In genomic region chr7:134711576-134711975, GRCm38 (mm10) we compare ENCODE assay signal across 25 mouse cellular contexts. TPM values are rescaled to one million over a fixed set of nuclear protein-coding genes. Genes with fewer than 3 reads are reported as not detected.
DNase-seq lines count a peak whose midpoint lies in the region; ATAC-seq and TF ChIP-seq lines count a peak whose summit lies in the region.
"Had no signal": no experiment of that assay in that cellular context is flagged by ENCODE, and none has a peak within 500 bp of the region (broad histone marks: within the 10 kb centered on the region; RNA-seq: fewer than 3 reads in every experiment).

No protein-coding gene starts in this region.

- no peak for TF ChIP-seq EP300 in liver, embryonic 14.5 days (IDR thresholded peaks at IDR 0.05; ENCODE audit: low read depth)

- H3K4me3 ChIP-seq in hindbrain, postnatal 0 days (ENCODE audit: low read length): no peak overlapping the region
- H3K4me3 ChIP-seq in hindbrain, embryonic 11.5 days (ENCODE audit: low read depth, low read length): no peak overlapping the region
- H3K4me3 ChIP-seq in liver, embryonic 14.5 days (ENCODE audit: insufficient read depth in 1 of 2, low read depth in 2 of 2, low read length in 2 of 2): no peak overlapping the region
- H3K4me3 ChIP-seq: forebrain, embryonic 15.5 days; limb, embryonic 12.5 days; neural tube, embryonic 15.5 days had no signal

- no peak for DNase-seq in hindbrain, postnatal 0 days (ENCODE audit: low spot score)
- no peak for DNase-seq in hindbrain, embryonic 11.5 days (ENCODE audit: low spot score)
- DNase-seq in liver, embryonic 14.5 days (ENCODE audit: low read depth in 3 of 3, low spot score in 3 of 3): no peak
- DNase-seq in liver (no peak), ES-CJ7 (ENCODE audit: low read depth, low spot score) (peak; percentile 22)
- DNase-seq in adrenal gland, adult 18-20 months (ENCODE audit: low spot score in 2 of 2): no peak
- DNase-seq: adrenal gland, postnatal 10 days; cerebellum, adult 9-11 months; embryo, embryonic 11 days; gastrocnemius, postnatal 36 days; heart, postnatal 14 days; kidney, postnatal 14 days; lung, adult 18-20 months; midbrain, embryonic 14.5 days; right cerebral cortex, postnatal 14 days; spleen, adult 18-20 months; thymus, adult 18-20 months had no signal

- H3K27ac ChIP-seq in hindbrain, postnatal 0 days: no peak overlapping the region
- H3K27ac ChIP-seq in hindbrain, embryonic 11.5 days (ENCODE audit: low read depth, low read length): no peak overlapping the region
- H3K27ac ChIP-seq in liver, embryonic 14.5 days: no peak overlapping the region
- H3K27ac ChIP-seq: forebrain, embryonic 15.5 days; hindbrain, embryonic 14.5 days; limb, embryonic 12.5 days; macrophage; neural tube, embryonic 15.5 days had no signal

- 100% methylated on average over 1 of the region's 1 CpGs for WGBS in hindbrain, postnatal 0 days
- WGBS in hindbrain, embryonic 11.5 days: 88% methylated on average over 1 of the region's 1 CpGs
- 64% methylated on average over 1 of the region's 1 CpGs for WGBS in liver, embryonic 14.5 days (ENCODE audit: insufficient replicate concordance)

- H3K9ac ChIP-seq in hindbrain, postnatal 0 days (replicated peaks; ENCODE audit: low read length): no peak overlapping the region
- no peak overlapping the region for H3K9ac ChIP-seq in hindbrain, embryonic 11.5 days (ENCODE audit: low read depth, low read length)
- no peak overlapping the region for H3K9ac ChIP-seq in liver, embryonic 14.5 days (replicated peaks)
- H3K9ac ChIP-seq: forebrain, embryonic 15.5 days; hindbrain, embryonic 14.5 days; limb, embryonic 12.5 days; neural tube, embryonic 15.5 days had no signal

- H3K4me2 ChIP-seq in hindbrain, postnatal 0 days (ENCODE audit: low read depth, low read length): no peak overlapping the region
- no peak overlapping the region for H3K4me2 ChIP-seq in hindbrain, embryonic 11.5 days (replicated peaks; ENCODE audit: low read depth, low read length)
- no peak overlapping the region for H3K4me2 ChIP-seq in liver, embryonic 14.5 days (ENCODE audit: low read depth)
- H3K4me2 ChIP-seq: forebrain, embryonic 15.5 days; heart, embryonic 11.5 days; hindbrain, embryonic 14.5 days; limb, embryonic 12.5 days; neural tube, embryonic 15.5 days had no signal

- TF ChIP-seq CTCF in hindbrain, postnatal 0 days (IDR thresholded peaks at IDR 0.05; ENCODE audit: low read depth): peak; percentile 37
- TF ChIP-seq CTCF in liver, embryonic 14.5 days (IDR thresholded peaks at IDR 0.05; ENCODE audit: low read depth): peak; percentile 24; the same call in 1 of the 2 replicates

- no peaks in the 10 kb centered on the region for H3K9me3 ChIP-seq in hindbrain, postnatal 0 days (ENCODE audit: low read length)
- no peaks in the 10 kb centered on the region for H3K9me3 ChIP-seq in hindbrain, embryonic 11.5 days (ENCODE audit: control insufficient read depth, low read length)
- H3K9me3 ChIP-seq in liver, embryonic 14.5 days (ENCODE audit: control insufficient read depth, low read length): no peaks in the 10 kb centered on the region
- H3K9me3 ChIP-seq: forebrain, embryonic 15.5 days; limb, embryonic 12.5 days; neural tube, embryonic 15.5 days had no signal

- no peaks in the 10 kb centered on the region; the same call in 1 of the 2 replicates for H3K4me1 ChIP-seq in hindbrain, postnatal 0 days (ENCODE audit: insufficient read depth, low read length)
- H3K4me1 ChIP-seq in hindbrain, embryonic 11.5 days (replicated peaks; ENCODE audit: control insufficient read depth, insufficient read depth, low read length): no peaks in the 10 kb centered on the region
- H3K4me1 ChIP-seq in liver, embryonic 14.5 days (replicated peaks; ENCODE audit: control insufficient read depth in 2 of 2, insufficient read depth in 2 of 2, low read length in 1 of 2): no peaks in the 10 kb centered on the region

- ATAC-seq in hindbrain, postnatal 0 days: no peak
- ATAC-seq in hindbrain, embryonic 11.5 days (ENCODE audit: low FRiP score): no peak
- ATAC-seq in liver, embryonic 14.5 days (ENCODE audit: insufficient read depth): no peak
- ATAC-seq in granulocyte monocyte progenitor cell, adult 5-6 weeks (replicated peaks; ENCODE audit: poor library complexity, severe bottlenecking): peak; percentile 48
- ATAC-seq: forebrain, embryonic 15.5 days; intestine, embryonic 16.5 days had no signal

- H3K36me3 ChIP-seq in hindbrain, postnatal 0 days (ENCODE audit: insufficient read depth, low read length): no peaks in the 10 kb centered on the region
- H3K36me3 ChIP-seq in hindbrain, embryonic 11.5 days (ENCODE audit: control insufficient read depth, insufficient read depth, low read length): no peaks in the 10 kb centered on the region
- H3K36me3 ChIP-seq in liver, embryonic 14.5 days (replicated peaks; ENCODE audit: control insufficient read depth, insufficient read depth, low read depth): no peaks in the 10 kb centered on the region
- H3K36me3 ChIP-seq: forebrain, embryonic 15.5 days; neural tube, embryonic 15.5 days had no signal

- no peaks in the 10 kb centered on the region for H3K27me3 ChIP-seq in hindbrain, postnatal 0 days (ENCODE audit: insufficient read depth, low read length)
- no peaks in the 10 kb centered on the region for H3K27me3 ChIP-seq in hindbrain, embryonic 11.5 days (ENCODE audit: control insufficient read depth, insufficient read depth, low read length)
- no peaks in the 10 kb centered on the region for H3K27me3 ChIP-seq in liver, embryonic 14.5 days (ENCODE audit: control insufficient read depth, insufficient read depth, low read length)
- H3K27me3 ChIP-seq: forebrain, embryonic 15.5 days; limb, embryonic 12.5 days; neural tube, embryonic 15.5 days had no signal

RNA-seq across cellular contexts. Expression of gene Dock1, which starts 41.1 kb away (rescaled TPM):
- 14.2 and 15.2 TPM in 2 replicates for total RNA-seq in hindbrain, postnatal 0 days (2014; rRNA removed)
- polyA plus RNA-seq in hindbrain, postnatal 0 days (2015; fragmentation: Nextera tagmentation; extraction: Ambion mirVana): 8.0 and 9.0 TPM in 2 replicates
- 22.3 and 25.0 TPM in 2 replicates for polyA plus RNA-seq in hindbrain, embryonic 11.5 days (2014; fragmentation: Nextera tagmentation; extraction: Ambion mirVana)
- 1.4 and 1.9 TPM in 2 replicates for polyA plus RNA-seq in liver, embryonic 14.5 days (2012; rRNA removed)
- polyA plus RNA-seq in liver, embryonic 14.5 days (2014; fragmentation: Nextera tagmentation; extraction: Ambion mirVana): 2.5 and 2.6 TPM in 2 replicates
- total RNA-seq in granulocyte monocyte progenitor cell, adult 5-6 weeks (2014; fragmentation: Nextera tagmentation): 19.7 and 22.5 TPM in 2 replicates
- 14.0 and 16.2 TPM in 2 replicates for total RNA-seq in granulocyte monocyte progenitor cell, adult 5-6 weeks (2017)
- total RNA-seq in adrenal gland, adult 18-20 months (2021): 100 to 1,000 TPM in 1 of 2 experiments, 10 to 100 TPM in 1; 89.9 to 206 TPM
